Mouse (Mus musculus) olfactory bulb, adult 2 months (tissue): Measurements from ENCODE around the gene Syt13. TPM values are rescaled to one million over a fixed set of nuclear protein-coding genes. Genes with fewer than 3 reads are reported as not detected.

Experiments used
- H3K27ac ChIP-seq: fragments of 200-500 bp; 2 replicates; pipeline ENCODE4 v1.5.1; 2012; ENCODE audit warnings: low read depth, low read length; ENCODE audit not compliant: insufficient read depth
- H3K4me1 ChIP-seq: fragments of 200-500 bp; 2 replicates; pipeline ENCODE4 v1.6.1; 2012; ENCODE audit warnings: low read length; ENCODE audit not compliant: control insufficient read depth, insufficient read depth
- H3K4me3 ChIP-seq: fragments of 200-500 bp; 2 replicates; pipeline ENCODE4 v1.5.1; 2012; ENCODE audit warnings: mild to moderate bottlenecking, low read depth, low read length, moderate library complexity; ENCODE audit not compliant: insufficient read depth
- CTCF ChIP-seq: fragments of 200-500 bp; IDR thresholded peaks from 2 replicates; pipeline ENCODE4 v1.5.1; 2012; ENCODE audit warnings: low read depth, mild to moderate bottlenecking, low read length, moderate library complexity; ENCODE audit not compliant: insufficient read depth
- POLR2A ChIP-seq: fragments of 200-500 bp; IDR thresholded peaks from 2 replicates; pipeline ENCODE4 v1.6.1; 2012; ENCODE audit warnings: mild to moderate bottlenecking, low read depth, low read length, moderate library complexity; ENCODE audit not compliant: insufficient read depth
- WGBS: fragments of 180-500 bp; shearing (Covaris S2); methylation state at CpG from one replicate; pipeline ENCODE4 v1.1.7; 2018; 5-methylcytosine and 5-hydroxymethylcytosine counted together
- polyA plus RNA-seq: library from polyadenylated mRNA; stranded (reverse); fragments of >200 nt; gene quantifications from 2 replicates; pipeline ENCODE4 v1.2.4, GENCODE M21; 2012; ENCODE audit warnings: low replicate concordance; ENCODE audit not compliant: missing spikeins, insufficient read depth, insufficient read length

Syt13 gene
- polyA plus RNA-seq, 1 experiment: not detected

DNA sequence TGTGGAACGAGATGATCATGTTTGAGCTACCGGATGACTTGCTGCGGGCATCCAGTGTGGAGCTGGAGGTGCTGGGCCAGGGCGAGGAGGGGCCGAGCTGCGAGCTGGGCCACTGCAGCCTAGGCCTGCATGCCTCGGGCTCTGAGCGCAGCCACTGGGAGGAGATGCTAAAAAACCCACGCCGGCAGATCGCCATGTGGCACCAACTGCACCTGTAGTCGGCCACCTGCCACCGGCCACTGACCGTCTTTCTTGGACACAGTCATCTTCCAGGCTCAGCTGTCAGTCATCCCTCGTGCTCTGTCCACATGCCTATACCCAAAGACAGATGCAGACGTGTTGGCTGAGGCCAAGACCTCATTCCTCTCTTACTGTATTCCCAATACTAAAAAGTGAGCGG is 38.6 kb downstream of the Syt13 start:
- WGBS: 94% methylated on average over 17 of the region's 17 CpGs
- Histone ChIP-seq H3K4me1 (peaks cover 5% of the 10 kb centered on the region), H3K4me3 (no peak overlapping the region), H3K27ac (no peak overlapping the region)
- TF ChIP-seq CTCF (no peak), POLR2A (no peak)

DNA sequence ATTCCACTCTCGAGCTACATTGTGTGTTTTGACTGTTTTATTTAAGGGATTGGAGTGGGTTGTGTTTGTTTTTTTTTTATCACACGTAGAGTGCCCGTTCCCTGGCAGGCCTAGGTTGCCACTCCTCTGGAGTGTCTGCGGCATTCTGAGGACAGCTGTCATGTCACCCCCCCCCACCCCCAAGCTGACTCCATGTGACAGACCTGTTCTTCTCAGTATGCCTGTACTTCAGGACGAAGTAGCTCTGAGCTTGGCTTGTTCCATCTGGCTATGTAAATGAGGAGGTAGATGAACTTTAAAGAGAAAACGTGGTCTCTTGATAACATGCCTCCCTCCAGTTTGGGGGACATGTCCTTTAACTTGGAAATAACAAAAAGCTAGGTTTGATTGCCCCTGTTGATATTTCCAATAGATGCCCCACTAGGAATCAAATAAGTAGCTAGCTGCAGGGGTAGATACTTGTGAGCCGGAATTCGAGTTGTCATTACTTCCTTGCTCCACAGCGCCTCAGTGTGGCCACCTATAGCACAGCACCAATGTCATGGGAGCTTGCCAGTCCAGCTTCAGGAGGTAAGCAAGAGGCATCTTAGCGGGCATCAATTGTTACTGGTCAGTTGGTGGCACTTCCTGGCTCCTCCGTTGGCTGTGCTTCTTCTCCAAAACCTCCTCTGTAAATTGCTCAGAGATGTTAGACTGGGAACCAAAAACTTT is 39.7 kb downstream of the Syt13 start:
- Histone ChIP-seq H3K27ac (no peak overlapping the region), H3K4me3 (no peak overlapping the region), H3K4me1 (no peaks in the 10 kb centered on the region)
- 40% methylated on average over 11 of the region's 11 CpGs for WGBS
- TF ChIP-seq CTCF (peak; percentile 51), POLR2A (no peak)

DNA sequence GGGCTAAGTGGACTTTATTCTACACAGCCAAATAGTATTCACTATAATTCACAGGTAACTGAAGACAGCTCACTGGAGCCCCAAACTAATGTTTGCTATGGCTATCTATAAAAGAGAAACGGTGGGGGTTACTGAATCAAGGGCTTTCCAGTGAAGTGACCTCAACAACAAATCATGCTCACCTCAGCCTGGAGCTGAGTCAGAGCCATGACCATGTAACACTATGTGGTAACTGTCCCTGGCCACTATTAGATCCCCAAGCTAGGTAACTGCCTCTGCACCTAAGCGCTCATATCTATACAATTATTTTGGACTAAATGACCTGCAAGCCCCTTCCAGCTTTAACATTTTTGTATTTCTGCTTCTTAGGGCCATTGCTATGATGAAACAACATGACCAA is 42.0 kb downstream of the Syt13 start:
- WGBS: 86% methylated on average over 2 of the region's 2 CpGs
- Histone ChIP-seq H3K4me1 (no peaks in the 10 kb centered on the region), H3K27ac (no peak overlapping the region), H3K4me3 (no peak overlapping the region)
- TF ChIP-seq POLR2A (no peak), CTCF (no peak)

DNA sequence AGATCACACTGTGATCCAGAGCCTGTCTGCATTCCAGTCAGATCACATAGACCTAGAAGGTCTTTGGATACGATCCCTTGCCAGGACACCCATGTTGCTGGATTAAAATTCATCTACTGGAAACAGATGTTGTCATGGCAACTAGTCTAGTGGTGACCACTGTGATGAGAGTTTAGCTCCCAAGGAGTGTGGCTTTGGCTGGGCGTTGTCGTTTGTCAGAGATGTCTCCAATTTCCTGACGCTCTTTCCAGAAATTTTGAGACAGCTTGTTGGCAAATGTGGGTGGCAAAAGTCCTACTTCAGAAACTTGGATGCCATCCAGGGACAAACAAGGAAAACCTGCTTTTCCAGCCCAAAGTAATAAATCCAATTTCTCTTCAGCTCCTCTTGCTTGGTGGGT is 43.7 kb downstream of the Syt13 start:
- TF ChIP-seq CTCF (no peak), POLR2A (no peak)
- no peak overlapping the region for H3K4me3 ChIP-seq
- H3K27ac ChIP-seq: no peak overlapping the region
- H3K4me1 ChIP-seq: no peaks in the 10 kb centered on the region
- WGBS: 42% methylated on average over 4 of the region's 4 CpGs

DNA sequence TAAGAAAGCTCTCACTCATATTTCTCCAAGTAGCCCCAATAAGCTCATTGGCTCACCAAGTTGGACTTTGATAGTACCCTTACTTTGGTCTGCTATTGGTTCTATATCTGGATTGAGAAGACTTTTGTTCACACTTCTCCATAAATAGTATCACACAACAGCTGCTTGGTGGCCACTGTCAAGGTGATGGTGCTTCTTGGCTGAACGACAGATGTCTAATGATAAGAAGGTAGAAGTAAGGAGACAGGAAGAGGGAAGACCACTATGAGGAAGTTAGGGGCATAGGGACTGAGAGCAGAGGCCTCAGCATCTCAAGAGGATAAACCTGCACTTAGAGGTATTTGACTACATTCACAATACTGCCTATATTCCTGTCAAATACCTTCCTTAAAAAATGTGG is 49.4 kb downstream of the Syt13 start:
- TF ChIP-seq CTCF: no peak
- no peak for TF ChIP-seq POLR2A
- no peak overlapping the region for H3K4me3 ChIP-seq
- no peak overlapping the region for H3K27ac ChIP-seq
- WGBS: 93% methylated on average over 1 of the region's 1 CpGs
- H3K4me1 ChIP-seq: peaks cover 12% of the 10 kb centered on the region

DNA sequence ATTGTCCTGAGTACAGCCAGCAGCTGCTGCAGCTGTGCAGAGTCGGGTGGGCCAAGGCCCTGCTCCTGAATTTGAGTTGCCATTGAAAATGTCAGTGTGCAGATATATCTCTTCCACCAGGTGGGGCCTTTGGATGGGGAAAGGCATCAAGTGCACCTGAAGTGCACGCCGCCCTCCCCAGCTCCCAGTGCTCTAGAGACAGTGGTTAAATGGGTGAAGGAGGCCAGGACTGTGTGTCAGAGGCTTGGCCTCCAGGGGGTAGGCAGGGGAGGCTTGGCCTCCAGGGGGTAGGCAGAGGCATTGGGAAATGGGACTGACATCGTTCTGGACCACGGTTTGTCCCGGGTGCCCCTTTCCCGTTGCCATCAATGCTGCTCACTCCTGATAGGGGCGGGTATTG is 51.4 kb downstream of the Syt13 start:
- Histone ChIP-seq H3K4me1 (peaks cover 12% of the 10 kb centered on the region), H3K27ac (no peak overlapping the region), H3K4me3 (no peak overlapping the region)
- TF ChIP-seq POLR2A (no peak), CTCF (no peak)
- WGBS: 74% methylated on average over 8 of the region's 8 CpGs

DNA sequence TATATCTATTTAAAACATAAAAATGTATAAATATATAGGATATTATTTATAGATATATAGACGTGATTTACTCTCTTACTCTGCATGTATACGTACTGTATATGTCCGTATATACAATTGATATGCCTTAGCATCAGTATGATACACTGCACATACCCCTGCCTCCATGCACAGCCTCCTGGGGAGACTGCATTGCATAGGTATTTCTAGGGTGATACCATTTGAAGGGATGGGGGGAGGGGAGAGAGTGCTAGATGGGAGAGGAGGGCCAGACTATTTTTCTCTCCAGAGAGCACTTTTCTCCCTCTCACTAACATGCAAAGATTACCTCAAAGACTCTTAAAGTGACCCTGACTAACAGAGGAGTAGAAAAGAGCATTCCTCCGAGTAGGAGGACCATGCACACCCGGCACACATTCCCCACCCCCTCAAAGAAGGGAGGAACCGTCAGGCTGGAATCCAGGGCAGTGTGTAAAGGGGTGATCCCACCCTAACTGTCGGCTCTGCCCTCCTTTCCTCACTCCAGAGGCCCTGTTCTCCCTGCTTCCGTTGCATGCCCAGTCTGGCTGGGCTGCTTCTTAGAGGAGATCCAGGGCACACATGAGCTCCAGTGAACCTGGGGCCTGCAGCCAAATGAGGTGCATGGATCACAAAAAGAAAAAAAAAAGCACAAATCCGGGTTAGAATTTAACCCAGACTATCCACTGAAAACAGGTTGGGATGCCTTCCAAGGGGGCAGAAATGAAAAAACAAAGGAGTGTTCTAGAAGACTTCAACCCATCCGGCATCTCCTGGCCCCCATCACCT is 52.3 kb downstream of the Syt13 start:
- Histone ChIP-seq H3K4me3 (no peak overlapping the region), H3K27ac (no peak overlapping the region), H3K4me1 (peaks cover 12% of the 10 kb centered on the region)
- 34% methylated on average over 10 of the region's 10 CpGs for WGBS
- TF ChIP-seq CTCF (no peak), POLR2A (no peak)

DNA sequence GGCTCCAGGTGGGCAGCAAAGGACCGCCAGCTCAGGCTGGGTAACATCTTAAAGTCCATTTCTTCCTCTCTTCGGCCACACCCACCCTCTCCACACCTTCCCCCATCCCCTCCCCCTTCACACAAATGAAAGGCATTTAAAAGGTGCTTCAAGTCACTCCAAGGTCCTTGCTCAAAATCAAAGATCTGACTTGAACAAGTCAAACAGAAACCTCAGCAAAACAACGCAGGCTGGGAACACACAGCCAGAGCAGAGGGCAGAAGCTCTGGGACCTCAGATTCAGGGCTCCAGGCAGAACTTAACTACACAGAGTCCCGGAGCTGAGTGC is 52.9 kb downstream of the Syt13 start:
- Histone ChIP-seq H3K4me1 (peaks cover 12% of the 10 kb centered on the region), H3K27ac (no peak overlapping the region), H3K4me3 (no peak overlapping the region)
- 73% methylated on average over 4 of the region's 4 CpGs for WGBS
- no peak for TF ChIP-seq POLR2A
- no peak for TF ChIP-seq CTCF

DNA sequence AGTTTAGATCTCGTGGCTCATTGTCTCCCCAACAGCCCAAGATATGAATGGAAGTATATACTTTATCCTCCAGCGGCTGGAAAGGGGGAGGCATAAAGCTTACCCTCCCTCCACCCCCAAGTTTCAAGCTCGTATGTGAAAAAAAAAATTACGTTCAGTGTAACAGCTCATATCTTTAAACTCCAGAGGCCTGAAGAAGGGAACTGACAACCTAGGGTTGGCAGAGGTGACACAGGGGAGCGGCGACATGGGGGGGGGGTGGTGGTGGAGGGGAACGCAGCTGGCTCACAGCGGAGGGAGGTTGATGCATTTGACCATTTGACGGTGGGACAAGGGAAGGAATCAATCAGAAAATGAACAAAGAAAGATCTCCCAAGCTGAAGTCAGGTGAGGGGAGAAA is 56.2 kb downstream of the Syt13 start:
- TF ChIP-seq POLR2A: no peak
- TF ChIP-seq CTCF: no peak
- 87% methylated on average over 9 of the region's 9 CpGs for WGBS
- peaks cover 12% of the 10 kb centered on the region for H3K4me1 ChIP-seq
- H3K4me3 ChIP-seq: no peak overlapping the region
- H3K27ac ChIP-seq: no peak overlapping the region
